ENCODE assay signal across 17 mouse cellular contexts in the genomic region with DNA sequence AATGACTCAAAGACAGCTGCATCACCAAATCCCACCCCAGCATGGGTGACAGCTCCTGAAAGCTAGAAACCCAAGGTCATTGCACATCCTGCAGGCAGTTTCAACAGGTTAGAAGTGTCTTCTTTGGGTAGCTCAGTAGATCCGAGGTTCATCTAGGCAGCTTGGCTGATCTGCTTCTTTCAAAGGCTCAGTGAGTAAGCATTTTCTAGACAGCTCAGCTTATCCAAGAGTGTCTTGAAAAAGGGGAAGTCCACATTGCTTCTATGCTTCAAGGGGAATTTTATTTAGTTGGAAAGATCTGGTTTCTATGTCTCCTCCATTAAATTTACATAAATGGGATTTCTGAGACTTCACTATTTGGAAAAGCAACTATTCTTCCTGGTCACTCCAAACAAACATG.
"Had no signal": no experiment of that assay in that cellular context is flagged by ENCODE, and none has a peak within 500 bp of the region (broad histone marks: within the 10 kb centered on the region; RNA-seq: fewer than 3 reads in every experiment).

No protein-coding gene starts in this region.

- ATAC-seq: hindbrain, embryonic 16.5 days; inflammation-experienced regulatory T-cells, adult 6 months; intestine, embryonic 15.5 days; intestine, postnatal 0 days; liver, embryonic 12.5 days had no signal

- DNase-seq: gastrocnemius, postnatal 14 days; gastrocnemius, postnatal 36 days; heart, adult 11 months; heart, adult 2 months; heart, postnatal 14 days; heart, postnatal 36 days; kidney, adult 18-20 months; kidney, adult 8-10 months; kidney, postnatal 10 days; kidney, postnatal 25 days; kidney, postnatal 4 days; layer of hippocampus, postnatal 36 days had no signal
